Mouse (Mus musculus) midbrain, postnatal 0 days (tissue): ENCODE measurements around the gene Gpx3. TPM values are rescaled to one million over a fixed set of nuclear protein-coding genes. Genes with fewer than 3 reads are reported as not detected.

Experiments used
- ATAC-seq: fragments of 200-750 bp; cut with Nextera tagmentation; 2 replicates; pipeline ENCODE4 v1.8.0; 2017; ENCODE audit warnings: moderate number of reproducible peaks, mild to moderate bottlenecking, moderate TSS enrichment, moderate library complexity; ENCODE audit not compliant: low FRiP score
- DNase-seq: peaks from one replicate; pipeline ENCODE4 v3.0.0-alpha.2; 2015; ENCODE audit warnings: low spot score
- H3K27ac ChIP-seq: fragments of 300-500 bp; sonication (generic); 2 replicates; pipeline ENCODE4 v1.5.1; 2014; ENCODE audit warnings: low read depth, mild to moderate bottlenecking, low read length, mixed read lengths
- H3K27me3 ChIP-seq: fragments of 300-500 bp; sonication (generic); 2 replicates; pipeline ENCODE4 v1.6.1; 2014; ENCODE audit warnings: low read length, control low read depth, mixed read lengths; ENCODE audit not compliant: insufficient read depth
- H3K36me3 ChIP-seq: fragments of 300-500 bp; sonication (generic); 2 replicates; pipeline ENCODE4 v1.6.1; 2014; ENCODE audit warnings: low read length, control low read depth, mixed read lengths; ENCODE audit not compliant: insufficient read depth
- H3K4me1 ChIP-seq: fragments of 300-500 bp; sonication (generic); 2 replicates; pipeline ENCODE4 v1.6.1; 2014; ENCODE audit warnings: mild to moderate bottlenecking, control low read depth, antibody characterized with exemption, low read length, mixed read lengths; ENCODE audit not compliant: insufficient read depth
- H3K4me2 ChIP-seq: fragments of 300-500 bp; sonication (generic); 2 replicates; pipeline ENCODE4 v1.6.1; 2014; ENCODE audit warnings: low read depth, mild to moderate bottlenecking, low read length, mixed read lengths; ENCODE audit not compliant: poor library complexity, severe bottlenecking
- H3K4me3 ChIP-seq: fragments of 300-500 bp; sonication (generic); 2 replicates; pipeline ENCODE4 v1.5.1; 2014; ENCODE audit warnings: low read depth, mild to moderate bottlenecking, low read length, moderate library complexity
- H3K9ac ChIP-seq: fragments of 300-500 bp; sonication (generic); replicated peaks from 2 replicates; pipeline ENCODE4 v1.6.1; 2014; ENCODE audit warnings: mild to moderate bottlenecking, low read length, moderate library complexity, mixed read lengths; ENCODE audit not compliant: poor library complexity, severe bottlenecking
- H3K9me3 ChIP-seq: fragments of 300-500 bp; sonication (generic); 2 replicates; pipeline ENCODE4 v1.6.1; 2016; ENCODE audit warnings: low read length, control low read depth
- CTCF ChIP-seq: IDR thresholded peaks from 2 replicates; pipeline ENCODE4 v1.5.1; 2016; ENCODE audit warnings: antibody characterized with exemption, mild to moderate bottlenecking
- WGBS: fragments of 180-500 bp; shearing (Covaris S2); extraction: QIAGEN DNeasy Blood & Tissue Kit; methylation state at CpG from one replicate; pipeline ENCODE4 v1.1.7; 2014; 5-methylcytosine and 5-hydroxymethylcytosine counted together
- polyA plus RNA-seq: library from polyadenylated mRNA; unstranded; fragments of >200 nt; fragmentation: Nextera tagmentation; extraction: Ambion mirVana; gene quantifications from 2 replicates; pipeline ENCODE4 v1.2.1, GENCODE M21; 2015
- total RNA-seq: library from RNA; depleted of rRNA; stranded (reverse); fragments of >200 nt; gene quantifications from 2 replicates; pipeline ENCODE4 v1.2.3, GENCODE M21; 2014

The Gpx3 gene
- total and polyA plus RNA-seq, 2 experiments from 2014 or later, result 23.1 to 70.3 TPM

DNA sequence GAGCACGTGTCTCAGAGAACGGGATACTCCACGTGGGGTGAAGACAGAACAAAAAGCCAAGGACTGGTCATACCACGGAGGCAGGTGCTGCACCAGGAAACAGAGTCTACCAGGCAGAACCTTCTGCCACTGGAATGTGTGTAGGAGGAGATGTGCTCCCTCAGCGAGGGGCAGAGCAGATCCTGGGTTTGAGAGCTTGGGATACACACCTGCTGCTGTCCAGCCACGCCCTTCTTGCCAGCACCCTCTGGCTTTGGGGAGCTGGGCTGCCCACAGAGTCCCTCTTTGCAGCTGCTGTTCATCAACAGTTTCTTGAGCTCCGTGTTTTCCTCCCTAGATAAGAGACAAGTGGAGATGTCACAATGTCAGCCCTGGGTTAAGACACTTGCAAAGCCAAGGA lies 26.6 kb downstream of the Gpx3 start:
- Histone ChIP-seq H3K27me3 (no peaks in the 10 kb centered on the region), H3K4me1 (no peaks in the 10 kb centered on the region), H3K36me3 (peaks cover 24% of the 10 kb centered on the region), H3K4me2 (no peak overlapping the region), H3K9me3 (no peaks in the 10 kb centered on the region), H3K9ac (no peak overlapping the region), H3K27ac (no peak overlapping the region), H3K4me3 (no peak overlapping the region)
- WGBS, result 84% methylated on average over 7 of the region's 7 CpGs
- no peak for ATAC-seq
- no peak for DNase-seq
- no peak for TF ChIP-seq CTCF

DNA sequence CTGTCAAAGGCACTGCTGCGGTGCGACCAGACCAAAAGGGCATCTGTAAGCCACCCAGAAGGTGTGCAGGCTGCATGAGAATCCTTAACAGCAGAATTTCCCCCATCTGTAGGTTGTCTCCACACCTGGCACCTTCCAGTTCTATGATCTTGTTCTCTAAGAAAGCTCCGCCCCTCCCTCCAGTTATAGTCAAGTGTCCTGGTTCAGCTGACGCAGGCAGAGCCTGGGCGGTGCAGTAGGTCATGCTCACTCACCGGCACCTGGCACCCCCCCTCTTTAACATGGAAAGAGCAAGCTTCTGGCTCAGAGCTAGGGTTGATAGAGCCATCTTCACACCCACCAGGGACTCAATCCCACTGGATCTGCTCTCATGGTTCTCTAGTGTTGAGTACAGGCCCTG lies 27.0 kb downstream of the Gpx3 start:
- Histone ChIP-seq H3K27ac (no peak overlapping the region), H3K27me3 (no peaks in the 10 kb centered on the region), H3K4me1 (no peaks in the 10 kb centered on the region), H3K9me3 (no peaks in the 10 kb centered on the region), H3K4me3 (no peak overlapping the region), H3K4me2 (no peak overlapping the region), H3K36me3 (peaks cover 20% of the 10 kb centered on the region), H3K9ac (no peak overlapping the region)
- DNase-seq, result no peak
- no peak for TF ChIP-seq CTCF
- ATAC-seq, result no peak
- 95% methylated on average over 6 of the region's 6 CpGs for WGBS

DNA sequence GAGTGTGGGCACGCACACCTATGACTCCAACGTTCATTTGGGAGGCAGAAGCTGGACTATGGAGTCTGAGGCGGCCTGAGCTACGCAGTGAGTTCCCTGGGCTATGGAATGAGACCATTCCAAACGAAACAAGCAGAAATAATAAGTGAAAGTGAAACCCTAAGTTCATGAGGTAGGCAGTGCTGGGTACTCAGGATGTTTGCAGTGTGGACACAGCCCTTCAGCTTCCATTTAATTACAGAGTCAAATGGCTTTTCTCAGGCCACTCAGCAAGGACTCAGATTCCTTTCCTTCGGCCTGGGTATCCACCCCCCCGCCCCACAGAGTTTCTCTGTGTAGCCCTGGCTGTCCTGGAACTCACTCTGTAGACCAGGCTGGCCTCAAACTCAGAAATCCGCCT lies 27.5 kb downstream of the Gpx3 start:
- Histone ChIP-seq H3K27me3 (no peaks in the 10 kb centered on the region), H3K4me3 (no peak overlapping the region), H3K4me2 (no peak overlapping the region), H3K36me3 (peaks cover 20% of the 10 kb centered on the region), H3K4me1 (no peaks in the 10 kb centered on the region), H3K27ac (no peak overlapping the region), H3K9ac (no peak overlapping the region), H3K9me3 (no peaks in the 10 kb centered on the region)
- no peak for ATAC-seq
- no peak for TF ChIP-seq CTCF
- DNase-seq, result no peak
- 87% methylated on average over 8 of the region's 8 CpGs for WGBS

DNA sequence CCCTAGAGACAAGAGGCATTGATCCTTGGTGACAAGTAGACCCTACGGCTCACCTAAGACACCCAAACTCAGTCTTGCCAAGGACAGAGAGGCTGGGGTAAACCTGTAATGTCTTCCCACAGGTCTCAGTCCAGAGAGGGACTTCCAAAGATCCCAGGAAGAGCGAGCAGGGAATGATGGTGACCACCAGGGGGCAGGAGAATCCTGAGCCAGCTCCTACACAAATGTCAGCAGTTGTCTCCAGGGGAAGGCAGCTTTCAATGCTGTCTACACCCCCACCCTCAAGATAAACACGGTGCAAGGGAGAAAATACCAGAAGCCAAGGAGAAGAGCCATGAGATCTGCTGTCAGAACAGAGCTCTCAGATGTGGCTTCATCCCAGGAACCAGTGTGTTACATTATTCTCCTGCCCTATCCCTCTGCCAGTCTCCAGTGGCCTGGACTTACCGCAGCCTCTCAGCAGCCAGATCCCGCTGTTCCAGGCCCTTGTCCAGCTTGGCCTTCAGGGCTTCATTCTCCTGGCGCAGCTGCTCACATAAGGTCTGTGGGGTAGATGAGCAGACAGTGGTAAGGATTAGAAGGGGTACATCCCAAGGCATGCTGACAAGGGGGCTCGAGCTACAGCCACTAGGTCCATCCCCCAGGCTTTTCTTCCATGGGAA lies 28.2 kb downstream of the Gpx3 start:
- H3K36me3 ChIP-seq, result peaks cover 24% of the 10 kb centered on the region

DNA sequence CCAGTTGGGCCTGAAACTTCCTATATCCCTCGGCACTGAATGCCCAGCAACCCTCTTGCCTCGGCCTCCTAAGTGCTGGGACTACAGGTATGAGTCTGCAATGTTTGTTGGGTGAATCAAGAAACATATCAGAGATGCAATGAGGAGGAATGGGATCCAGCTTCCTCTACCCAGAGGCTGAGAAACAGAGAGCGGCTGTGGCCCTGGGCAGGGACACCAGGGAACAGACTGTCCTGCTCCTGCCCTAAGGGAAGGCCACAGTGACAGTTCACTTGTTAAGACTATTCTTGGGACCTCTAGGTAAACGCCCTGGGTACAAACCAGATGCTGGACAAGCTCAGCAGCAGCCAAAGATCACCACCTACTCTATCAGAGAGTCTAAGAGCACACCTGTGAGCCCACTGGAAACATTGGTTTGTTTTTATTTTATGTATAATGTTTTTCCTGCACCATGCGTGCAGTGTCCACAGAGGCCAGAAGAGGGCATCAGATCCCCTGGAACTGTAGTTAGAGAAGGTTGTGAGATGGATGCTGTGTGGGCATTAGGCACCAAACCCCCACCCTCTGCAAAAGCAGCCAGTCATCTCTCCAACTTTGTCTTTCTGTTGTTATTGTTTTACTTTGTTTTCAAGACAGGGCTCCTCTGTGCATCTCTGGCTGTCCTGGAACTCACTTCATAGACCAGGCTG lies 29.3 kb downstream of the Gpx3 start:
- H3K27me3 ChIP-seq, result no peaks in the 10 kb centered on the region
- DNase-seq (peak; percentile 35), ATAC-seq (no peak)
- H3K9ac ChIP-seq, result no peak overlapping the region
- no peaks in the 10 kb centered on the region for H3K4me1 ChIP-seq
- no peak overlapping the region for H3K27ac ChIP-seq
- no peak overlapping the region for H3K4me3 ChIP-seq
- TF ChIP-seq CTCF, result peak; percentile 80
- peaks cover 21% of the 10 kb centered on the region for H3K36me3 ChIP-seq
- no peaks in the 10 kb centered on the region for H3K9me3 ChIP-seq
- H3K4me2 ChIP-seq, result no peak overlapping the region
- 65% methylated on average over 5 of the region's 5 CpGs for WGBS

More for the DNA sequence above, 28.2 kb downstream of the Gpx3 start:
- TF ChIP-seq CTCF, result peak; percentile 81
- Histone ChIP-seq H3K9ac (0 out of 2 replicates have a peak overlapping the region, but pooled peaks have one; percentile 19), H3K4me3 (no peak overlapping the region), H3K4me2 (no peak overlapping the region), H3K27ac (no peak overlapping the region), H3K9me3 (no peaks in the 10 kb centered on the region), H3K4me1 (no peaks in the 10 kb centered on the region), H3K27me3 (no peaks in the 10 kb centered on the region)
- ATAC-seq (no peak), DNase-seq (peak; percentile 60)
- 63% methylated on average over 7 of the region's 7 CpGs for WGBS

DNA sequence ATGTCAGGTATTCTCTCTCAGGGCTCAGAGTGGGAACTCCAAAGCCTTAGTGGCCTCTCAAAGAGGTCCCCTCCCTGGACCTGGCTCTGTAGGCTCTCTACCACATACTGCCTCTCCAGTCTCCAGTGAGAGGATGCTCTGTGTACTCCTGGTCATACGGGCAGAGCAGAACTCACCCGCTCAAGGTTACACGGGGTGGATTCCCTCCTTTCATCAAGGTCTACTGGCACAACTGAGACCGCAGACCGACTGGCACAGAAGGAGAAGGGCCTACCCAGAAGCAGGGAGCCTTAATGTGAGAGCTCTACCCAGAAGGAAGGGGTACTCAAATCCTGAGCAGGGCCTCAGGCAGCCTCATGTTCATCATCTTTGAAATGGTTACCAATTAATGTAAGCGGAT lies 30.3 kb downstream of the Gpx3 start:
- TF ChIP-seq CTCF, result no peak
- ATAC-seq, result no peak
- Histone ChIP-seq H3K9ac (no peak overlapping the region), H3K4me1 (no peaks in the 10 kb centered on the region), H3K27ac (no peak overlapping the region), H3K4me2 (no peak overlapping the region), H3K36me3 (peaks cover 22% of the 10 kb centered on the region; the same call in 1 of the 2 replicates), H3K9me3 (no peaks in the 10 kb centered on the region), H3K4me3 (no peak overlapping the region), H3K27me3 (no peaks in the 10 kb centered on the region)
- 94% methylated on average over 6 of the region's 6 CpGs for WGBS
- DNase-seq, result no peak
